Mouse (Mus musculus) liver, embryonic 15.5 days (tissue): ENCODE measurements at regions not wholly inside any gene's neighbourhood (a gene's known extent, or its start where the extent isn't known, plus 50 kb on each side); places are given as distances from the start of the nearest gene placed in this dataset.

Source experiments
- ATAC-seq: fragments of 200-750 bp; cut with Nextera tagmentation; 2 replicates; pipeline ENCODE4 v1.8.0; 2017; ENCODE audit warnings: moderate number of reproducible peaks, mild to moderate bottlenecking, moderate library complexity; ENCODE audit not compliant: insufficient read depth
- H3K27ac ChIP-seq: fragments of 300-500 bp; sonication (generic); replicated peaks from 2 replicates; pipeline ENCODE4 v1.5.1; 2015; ENCODE audit warnings: mild to moderate bottlenecking, inconsistent platforms
- H3K27me3 ChIP-seq: fragments of 300-500 bp; sonication (generic); 2 replicates; pipeline ENCODE4 v1.6.1; 2015; ENCODE audit warnings: mild to moderate bottlenecking, inconsistent platforms
- H3K36me3 ChIP-seq: fragments of 300-500 bp; sonication (generic); replicated peaks from 2 replicates; pipeline ENCODE4 v1.6.1; 2015; ENCODE audit warnings: moderate library complexity, mild to moderate bottlenecking, inconsistent platforms
- H3K4me1 ChIP-seq: fragments of 300-500 bp; sonication (generic); replicated peaks from 2 replicates; pipeline ENCODE4 v1.6.1; 2015; ENCODE audit warnings: inconsistent platforms
- H3K4me2 ChIP-seq: fragments of 300-500 bp; sonication (generic); 2 replicates; pipeline ENCODE4 v1.6.1; 2015; ENCODE audit warnings: moderate library complexity, mild to moderate bottlenecking, inconsistent platforms
- H3K4me3 ChIP-seq: fragments of 300-500 bp; sonication (generic); replicated peaks from 2 replicates; pipeline ENCODE4 v1.5.1; 2015; ENCODE audit warnings: mild to moderate bottlenecking, inconsistent platforms
- H3K9ac ChIP-seq: fragments of 300-500 bp; sonication (generic); 2 replicates; pipeline ENCODE4 v1.6.1; 2015; ENCODE audit warnings: moderate library complexity, mild to moderate bottlenecking, inconsistent platforms
- H3K9me3 ChIP-seq: fragments of 300-500 bp; sonication (generic); replicated peaks from 2 replicates; pipeline ENCODE4 v1.6.1; 2016; ENCODE audit warnings: inconsistent platforms
- WGBS: fragments of 180-500 bp; shearing (Covaris S2); methylation state at CpG from one replicate; pipeline ENCODE4 v1.1.7; 2015; ENCODE audit warnings: mixed read lengths; ENCODE audit not compliant: insufficient replicate concordance; 5-methylcytosine and 5-hydroxymethylcytosine counted together

DNA sequence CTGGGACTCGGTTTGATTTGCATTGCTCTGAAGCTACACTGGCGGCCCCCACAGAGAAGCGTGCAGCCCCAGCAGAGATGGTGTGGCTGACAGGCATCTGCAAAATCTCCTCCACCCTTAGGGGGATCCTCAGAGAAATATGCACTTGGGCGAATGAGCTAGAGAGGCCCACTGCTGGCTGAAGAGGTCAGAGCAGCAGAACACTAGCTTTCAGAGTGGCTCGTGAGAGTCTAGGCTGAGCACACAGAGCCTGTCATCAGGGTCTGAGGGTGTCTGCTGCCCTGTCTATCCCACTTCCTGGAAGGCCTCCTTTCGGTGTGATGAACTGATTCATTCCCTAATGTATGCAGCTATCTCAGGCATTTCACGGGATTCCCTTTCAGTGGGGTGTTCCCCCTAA is 225.1 kb downstream of the Tle3 start:
- WGBS: 31% methylated on average over 7 of the region's 7 CpGs
- H3K27me3 ChIP-seq: no peaks in the 10 kb centered on the region; the same call in 1 of the 2 replicates
- H3K4me1 ChIP-seq: no peaks in the 10 kb centered on the region
- H3K27ac ChIP-seq: no peak overlapping the region
- H3K9me3 ChIP-seq: no peaks in the 10 kb centered on the region
- H3K4me3 ChIP-seq: no peak overlapping the region
- H3K36me3 ChIP-seq: no peaks in the 10 kb centered on the region
- ATAC-seq: no peak
- no peak overlapping the region for H3K4me2 ChIP-seq
- no peak overlapping the region for H3K9ac ChIP-seq

DNA sequence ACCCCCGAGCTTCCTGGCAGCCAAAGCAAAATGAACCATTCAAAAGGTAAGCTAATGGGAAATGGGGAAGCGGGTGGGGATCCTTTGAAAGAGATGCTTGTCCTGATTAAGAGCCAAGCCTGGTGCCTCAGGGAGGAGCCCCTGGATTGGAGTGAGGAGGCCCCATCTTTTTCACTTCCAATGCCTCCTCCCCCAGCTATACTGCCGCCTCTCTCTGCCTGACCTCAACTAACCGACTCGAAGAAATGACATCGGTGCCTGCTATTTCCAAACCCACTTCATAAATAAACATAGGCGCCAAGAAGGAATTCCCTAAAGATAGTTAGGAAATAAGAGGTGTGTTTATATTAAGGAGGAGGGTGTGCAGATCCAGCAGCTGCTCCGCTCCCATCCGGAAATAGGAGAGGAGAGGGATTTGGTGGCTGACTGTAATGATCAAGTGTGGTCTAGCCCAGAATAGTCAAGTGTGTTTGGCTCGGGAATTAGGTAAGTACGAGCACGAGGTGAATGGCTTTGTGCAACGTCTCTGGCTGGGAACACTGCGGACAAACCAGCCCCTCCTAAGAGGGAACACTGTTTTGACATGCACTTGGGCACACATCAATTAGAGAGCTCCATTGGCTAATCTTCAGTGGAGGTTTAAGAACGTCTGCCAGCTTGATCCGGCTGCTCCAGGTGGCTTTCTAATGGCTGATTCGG is 224.4 kb downstream of the Tle3 start:
- H3K27ac ChIP-seq: no peak overlapping the region
- WGBS: 43% methylated on average over 17 of the region's 17 CpGs
- H3K36me3 ChIP-seq: no peaks in the 10 kb centered on the region
- no peaks in the 10 kb centered on the region for H3K4me1 ChIP-seq
- no peak overlapping the region for H3K4me3 ChIP-seq
- no peak overlapping the region for H3K4me2 ChIP-seq
- no peak for ATAC-seq
- no peaks in the 10 kb centered on the region for H3K9me3 ChIP-seq
- H3K27me3 ChIP-seq: no peaks in the 10 kb centered on the region; the same call in 1 of the 2 replicates
- no peak overlapping the region for H3K9ac ChIP-seq

DNA sequence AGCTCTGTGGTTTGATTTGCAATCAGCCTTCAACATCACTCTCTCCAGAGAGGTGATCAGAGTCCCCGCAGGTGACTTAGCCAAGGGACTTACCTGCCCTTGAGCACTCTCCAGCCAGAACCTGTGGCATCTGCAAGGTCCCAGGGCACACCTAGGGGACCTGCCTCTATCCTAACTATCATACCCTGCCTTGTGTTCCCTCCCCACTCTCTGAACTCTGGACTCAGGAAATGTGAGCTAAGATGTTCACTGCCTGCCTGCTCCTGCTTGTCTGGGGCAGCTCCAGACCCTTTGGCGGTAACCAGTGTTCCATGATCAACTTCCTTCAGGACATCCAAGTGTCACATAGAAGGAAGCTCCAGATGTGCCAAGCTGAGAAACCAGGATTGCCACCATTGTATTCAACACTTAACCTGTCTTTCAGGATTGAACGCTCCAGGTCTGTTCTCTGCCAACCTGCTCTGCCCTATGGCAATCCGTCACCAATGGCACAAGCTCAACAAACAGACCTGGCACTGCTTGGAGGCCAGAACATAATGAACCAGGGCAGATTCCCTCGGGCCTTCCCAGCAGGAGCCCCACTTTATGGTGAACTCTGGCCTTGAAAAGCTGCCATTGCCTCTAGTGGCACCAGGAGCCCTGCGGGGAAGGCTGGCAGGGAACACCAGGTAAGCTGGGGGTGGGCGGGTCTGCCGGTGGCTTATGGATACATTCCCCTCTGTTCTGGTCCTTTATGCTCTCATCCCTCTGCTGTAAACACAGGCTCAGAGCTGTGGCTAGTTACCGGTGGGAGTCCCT is 223.2 kb downstream of the Tle3 start:
- Histone ChIP-seq H3K27ac (no peak overlapping the region), H3K4me3 (no peak overlapping the region), H3K36me3 (no peaks in the 10 kb centered on the region), H3K4me2 (no peak overlapping the region), H3K9ac (no peak overlapping the region), H3K27me3 (no peaks in the 10 kb centered on the region; the same call in 1 of the 2 replicates), H3K9me3 (no peaks in the 10 kb centered on the region), H3K4me1 (no peaks in the 10 kb centered on the region)
- WGBS: 57% methylated on average over 9 of the region's 9 CpGs
- ATAC-seq: no peak

DNA sequence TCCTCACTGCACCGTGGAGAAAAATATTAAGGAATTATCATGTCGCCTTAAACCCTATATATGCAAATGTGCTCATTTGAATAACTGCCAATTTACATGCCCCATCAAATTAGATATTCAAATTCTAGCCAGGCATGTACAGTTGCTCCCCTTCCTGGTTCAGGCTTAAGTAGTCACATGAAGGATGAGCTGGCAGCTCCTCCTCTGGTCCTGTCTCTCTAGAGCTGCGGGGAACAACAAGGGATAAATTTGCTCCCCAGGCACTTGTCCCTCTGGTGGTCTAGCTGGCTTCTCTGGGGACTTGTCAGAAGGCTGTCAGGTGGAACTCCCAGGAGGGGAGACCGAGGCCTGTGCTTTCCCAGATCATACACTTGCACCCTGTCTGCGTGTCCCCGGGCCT is 221.8 kb downstream of the Tle3 start:
- no peak for ATAC-seq
- no peaks in the 10 kb centered on the region for H3K4me1 ChIP-seq
- no peaks in the 10 kb centered on the region for H3K9me3 ChIP-seq
- no peak overlapping the region for H3K4me2 ChIP-seq
- no peaks in the 10 kb centered on the region for H3K36me3 ChIP-seq
- H3K4me3 ChIP-seq: no peak overlapping the region
- no peak overlapping the region for H3K9ac ChIP-seq
- no peaks in the 10 kb centered on the region; the same call in 1 of the 2 replicates for H3K27me3 ChIP-seq
- no peak overlapping the region for H3K27ac ChIP-seq
- 64% methylated on average over 6 of the region's 6 CpGs for WGBS

DNA sequence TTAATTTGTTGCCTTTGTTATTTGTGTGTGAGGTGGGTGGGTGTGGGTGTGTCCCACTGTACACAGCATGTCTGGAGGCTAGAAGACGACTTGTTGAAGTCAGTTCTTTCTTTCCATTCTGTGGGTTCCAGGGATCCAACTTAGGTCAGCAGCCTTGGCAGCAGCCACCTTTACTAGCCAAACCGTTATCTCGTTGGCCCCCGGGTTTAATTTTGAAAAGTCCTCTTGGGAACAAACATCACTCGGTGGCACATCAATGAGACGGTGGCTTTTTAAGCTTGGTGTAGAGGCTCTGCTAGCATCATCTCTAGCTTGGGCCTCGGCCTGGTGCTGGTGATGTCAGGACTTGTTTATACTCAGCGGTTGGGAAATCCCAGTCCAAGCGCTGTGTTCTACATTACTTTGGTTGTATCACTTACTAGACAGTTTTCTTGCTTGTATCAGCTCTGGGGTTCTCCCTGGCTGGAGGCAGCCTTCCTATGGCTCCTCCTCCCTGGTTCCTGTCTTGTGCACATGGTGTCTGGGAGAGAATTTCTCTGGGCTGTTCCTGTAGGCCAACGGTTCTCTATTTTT is 217.6 kb downstream of the Tle3 start:
- H3K27me3 ChIP-seq: no peaks in the 10 kb centered on the region; the same call in 1 of the 2 replicates
- no peak overlapping the region for H3K4me2 ChIP-seq
- H3K4me1 ChIP-seq: no peaks in the 10 kb centered on the region
- H3K36me3 ChIP-seq: no peaks in the 10 kb centered on the region
- no peak overlapping the region for H3K27ac ChIP-seq
- no peak overlapping the region for H3K9ac ChIP-seq
- H3K9me3 ChIP-seq: no peaks in the 10 kb centered on the region
- no peak for ATAC-seq
- 60% methylated on average over 10 of the region's 10 CpGs for WGBS
- no peak overlapping the region for H3K4me3 ChIP-seq

DNA sequence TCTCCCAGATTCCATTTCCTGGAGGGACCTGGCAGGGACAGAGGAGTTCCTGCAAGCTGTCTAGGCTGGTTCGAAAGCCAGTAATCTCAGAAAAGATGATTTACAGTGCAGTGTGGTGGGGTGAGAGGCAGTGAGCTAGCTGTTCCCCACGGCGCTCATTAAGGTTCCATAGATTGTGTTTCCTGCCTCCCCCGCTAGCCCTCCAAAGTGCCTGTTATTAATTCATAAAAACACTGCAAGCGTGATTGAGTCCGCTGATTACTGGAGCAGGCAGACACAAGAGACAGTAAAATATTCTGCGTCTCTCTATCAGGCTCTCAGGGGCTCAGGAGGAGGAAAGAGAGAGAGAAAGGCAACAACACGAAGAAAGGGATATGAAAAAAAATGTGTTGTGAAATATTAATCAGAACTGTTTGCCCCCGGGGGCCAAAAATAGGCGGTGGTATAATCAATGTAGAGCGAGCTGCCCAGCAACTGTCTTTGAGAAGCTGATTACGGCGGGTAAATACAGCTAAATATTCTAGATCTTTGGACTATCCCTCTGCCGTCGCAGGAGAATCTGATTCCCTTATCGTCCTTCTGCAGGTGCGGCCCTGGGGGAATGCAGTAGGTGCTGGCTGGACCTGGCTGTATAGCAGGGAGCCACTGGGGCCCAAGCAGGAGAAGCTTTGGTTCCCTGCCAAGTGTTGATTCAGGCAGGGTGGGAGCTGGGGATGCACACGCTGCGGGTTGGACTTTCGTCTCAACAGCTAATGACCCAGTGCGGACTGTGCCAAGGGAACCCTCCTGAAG is 211.3 kb downstream of the Tle3 start:
- H3K4me2 ChIP-seq: no peak overlapping the region
- no peak overlapping the region for H3K27ac ChIP-seq
- no peaks in the 10 kb centered on the region; the same call in 1 of the 2 replicates for H3K27me3 ChIP-seq
- no peaks in the 10 kb centered on the region for H3K9me3 ChIP-seq
- H3K4me3 ChIP-seq: no peak overlapping the region
- 63% methylated on average over 21 of the region's 21 CpGs for WGBS
- H3K4me1 ChIP-seq: no peaks in the 10 kb centered on the region
- ATAC-seq: no peak
- H3K36me3 ChIP-seq: no peaks in the 10 kb centered on the region
- no peak overlapping the region for H3K9ac ChIP-seq

DNA sequence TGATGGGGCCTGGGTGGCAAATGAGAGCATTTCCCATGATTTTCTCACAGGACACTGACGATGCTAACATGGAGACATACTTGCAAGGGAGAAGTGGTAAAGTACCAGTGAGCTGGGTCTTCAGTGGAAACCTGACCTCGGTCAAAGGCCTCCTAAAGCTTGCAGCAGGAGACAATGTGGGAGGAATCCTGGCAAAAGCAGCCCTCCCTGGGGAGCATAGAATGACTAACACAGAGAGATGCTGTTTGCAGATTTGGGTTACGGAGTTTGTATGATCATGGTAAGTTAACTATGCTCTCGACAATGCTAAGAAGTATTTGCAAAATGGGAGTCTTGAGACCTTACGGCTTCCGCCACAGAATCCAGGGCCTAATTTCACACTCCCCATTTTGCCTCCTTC is 208.9 kb downstream of the Tle3 start:
- Histone ChIP-seq H3K36me3 (no peaks in the 10 kb centered on the region), H3K9me3 (no peaks in the 10 kb centered on the region), H3K9ac (no peak overlapping the region), H3K4me3 (no peak overlapping the region), H3K4me1 (no peaks in the 10 kb centered on the region), H3K27ac (no peak overlapping the region), H3K4me2 (no peak overlapping the region), H3K27me3 (no peaks in the 10 kb centered on the region; the same call in 1 of the 2 replicates)
- ATAC-seq: no peak
- 73% methylated on average over 6 of the region's 6 CpGs for WGBS

DNA sequence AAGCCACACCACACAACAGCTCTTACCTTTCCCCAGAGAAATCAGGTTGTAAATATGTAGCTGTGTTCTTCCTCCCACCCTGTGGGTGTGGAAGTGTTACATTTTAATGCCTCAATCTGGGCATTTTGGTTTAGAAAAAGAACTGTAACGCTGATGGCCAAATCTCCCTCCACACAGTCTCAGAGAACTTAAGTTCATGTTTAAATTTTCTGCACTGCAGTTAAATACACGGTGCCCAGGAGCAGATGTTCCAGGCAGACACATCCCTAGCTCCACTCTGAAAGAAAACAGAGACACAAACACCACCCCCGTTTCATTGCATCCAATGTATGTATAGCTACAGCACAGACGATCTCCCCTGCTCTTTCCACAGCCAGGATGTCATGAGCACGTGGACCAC is 206.1 kb downstream of the Tle3 start:
- Histone ChIP-seq H3K9me3 (no peaks in the 10 kb centered on the region), H3K36me3 (no peaks in the 10 kb centered on the region), H3K9ac (no peak overlapping the region), H3K27me3 (peaks cover 5% of the 10 kb centered on the region; the same call in 1 of the 2 replicates), H3K4me1 (no peaks in the 10 kb centered on the region), H3K27ac (no peak overlapping the region), H3K4me3 (no peak overlapping the region), H3K4me2 (no peak overlapping the region)
- no peak for ATAC-seq
- 55% methylated on average over 5 of the region's 5 CpGs for WGBS

DNA sequence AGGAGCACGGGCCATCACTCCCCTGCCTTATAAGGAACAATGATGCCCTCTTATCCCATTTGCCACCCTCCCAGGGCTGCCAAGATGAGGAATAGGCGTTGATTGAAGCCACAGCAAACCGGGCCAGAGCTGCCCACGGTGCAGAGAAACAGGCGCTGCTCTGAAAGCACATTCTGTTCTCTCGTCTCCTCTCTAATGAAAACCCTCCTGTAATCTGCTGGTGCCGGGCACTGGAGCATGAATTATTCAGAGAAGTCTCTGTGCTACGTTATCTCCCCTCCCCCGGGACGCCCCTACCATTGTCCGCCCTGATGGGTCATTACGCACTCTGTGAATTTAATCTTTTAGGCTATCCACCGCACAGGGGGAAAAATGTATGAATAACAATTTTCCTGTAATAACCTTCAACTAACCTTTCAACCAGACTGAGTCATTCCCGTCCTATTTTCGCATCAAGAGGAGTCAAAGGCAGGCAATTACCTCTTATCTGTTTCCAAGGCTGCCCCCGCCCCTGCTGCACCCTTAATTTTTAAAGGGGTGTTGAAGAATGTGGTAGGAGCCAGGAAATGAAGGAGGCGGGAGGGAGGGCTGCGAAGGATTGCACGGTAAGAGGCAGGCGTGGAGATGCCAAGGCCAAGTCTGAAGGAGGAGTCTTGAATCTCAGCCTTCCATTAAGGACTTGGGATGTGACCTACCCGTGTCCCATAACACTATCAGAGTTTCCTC is 201.6 kb downstream of the Tle3 start:
- Histone ChIP-seq H3K9me3 (no peaks in the 10 kb centered on the region), H3K36me3 (no peaks in the 10 kb centered on the region), H3K27me3 (peaks cover 6% of the 10 kb centered on the region; the same call in 1 of the 2 replicates), H3K4me1 (no peaks in the 10 kb centered on the region), H3K27ac (no peak overlapping the region), H3K4me3 (no peak overlapping the region), H3K4me2 (no peak overlapping the region), H3K9ac (no peak overlapping the region)
- ATAC-seq: no peak
- WGBS: 50% methylated on average over 21 of the region's 21 CpGs

DNA sequence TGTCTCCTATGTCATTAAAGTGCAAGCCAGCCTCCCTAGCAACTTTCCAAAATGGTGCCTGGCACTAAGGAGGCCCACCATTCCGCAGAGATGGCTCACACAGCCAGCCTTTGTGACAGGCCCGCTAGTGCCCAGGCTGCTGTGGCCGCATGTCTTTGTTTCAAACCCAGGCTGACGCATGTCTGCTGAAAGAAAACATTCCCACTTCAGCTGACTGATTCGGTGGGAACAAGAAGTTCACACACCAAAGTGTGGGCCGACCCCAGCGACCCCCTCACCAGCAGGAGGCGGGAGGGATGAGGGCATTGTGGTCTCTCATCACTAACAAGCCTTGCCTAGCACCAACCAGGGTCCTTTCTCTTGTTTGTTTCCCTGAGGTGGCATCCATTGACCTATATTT is 190.9 kb downstream of the Tle3 start:
- no peaks in the 10 kb centered on the region; the same call in 1 of the 2 replicates for H3K27me3 ChIP-seq
- H3K36me3 ChIP-seq: no peaks in the 10 kb centered on the region
- H3K4me1 ChIP-seq: no peaks in the 10 kb centered on the region
- no peak for ATAC-seq
- WGBS: 56% methylated on average over 8 of the region's 8 CpGs
- no peak overlapping the region for H3K4me2 ChIP-seq
- no peak overlapping the region for H3K9ac ChIP-seq
- H3K9me3 ChIP-seq: no peaks in the 10 kb centered on the region
- no peak overlapping the region for H3K27ac ChIP-seq
- no peak overlapping the region for H3K4me3 ChIP-seq
